Mouse (Mus musculus): Measurements from ENCODE around the gene Efhd2.

DNA sequence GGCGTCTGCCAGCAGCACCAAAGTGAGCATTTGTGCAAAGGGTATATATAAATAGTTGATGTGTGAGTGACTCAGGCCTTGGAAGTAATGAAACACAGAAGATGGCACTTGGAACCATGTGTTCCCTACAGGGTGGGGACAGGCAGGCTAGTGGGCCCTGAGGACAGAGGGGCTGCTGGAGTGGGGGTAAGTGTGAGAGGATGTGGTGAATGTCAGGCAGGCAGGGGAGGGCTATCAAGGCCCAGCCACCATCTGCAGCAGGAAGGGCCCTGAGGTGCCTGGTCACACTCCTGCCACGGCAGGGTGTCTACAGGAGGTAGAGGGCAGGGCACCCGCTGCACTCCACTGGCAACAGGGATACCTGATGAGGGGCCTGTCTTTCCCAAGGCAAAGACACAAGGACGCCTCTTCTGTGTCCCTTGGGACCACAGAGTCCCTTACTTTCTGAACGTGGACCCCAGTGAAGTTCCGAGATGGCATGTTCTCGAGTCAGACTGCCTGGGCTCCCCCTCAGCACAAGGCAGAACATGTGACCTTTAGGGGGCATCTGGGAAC lies 10.9 kb downstream of the Efhd2 start:
- TF ChIP-seq CTCF (IDR thresholded peaks at IDR 0.05; ENCODE audit: insufficient read depth, low read length) (no peak), POLR2A (IDR thresholded peaks at IDR 0.05; ENCODE audit: borderline replicate concordance, extremely low read depth, low read depth, low read length) (no peak)

Measured in lung, adult 2 months (tissue).